Mouse (Mus musculus) left cerebral cortex, adult 11 months (tissue): ENCODE data around the gene E2f4.

Experiments used
- DNase-seq: peaks from one replicate; pipeline ENCODE4 v3.0.0; 2022; ENCODE audit warnings: low spot score

The E2f4 gene

DNA sequence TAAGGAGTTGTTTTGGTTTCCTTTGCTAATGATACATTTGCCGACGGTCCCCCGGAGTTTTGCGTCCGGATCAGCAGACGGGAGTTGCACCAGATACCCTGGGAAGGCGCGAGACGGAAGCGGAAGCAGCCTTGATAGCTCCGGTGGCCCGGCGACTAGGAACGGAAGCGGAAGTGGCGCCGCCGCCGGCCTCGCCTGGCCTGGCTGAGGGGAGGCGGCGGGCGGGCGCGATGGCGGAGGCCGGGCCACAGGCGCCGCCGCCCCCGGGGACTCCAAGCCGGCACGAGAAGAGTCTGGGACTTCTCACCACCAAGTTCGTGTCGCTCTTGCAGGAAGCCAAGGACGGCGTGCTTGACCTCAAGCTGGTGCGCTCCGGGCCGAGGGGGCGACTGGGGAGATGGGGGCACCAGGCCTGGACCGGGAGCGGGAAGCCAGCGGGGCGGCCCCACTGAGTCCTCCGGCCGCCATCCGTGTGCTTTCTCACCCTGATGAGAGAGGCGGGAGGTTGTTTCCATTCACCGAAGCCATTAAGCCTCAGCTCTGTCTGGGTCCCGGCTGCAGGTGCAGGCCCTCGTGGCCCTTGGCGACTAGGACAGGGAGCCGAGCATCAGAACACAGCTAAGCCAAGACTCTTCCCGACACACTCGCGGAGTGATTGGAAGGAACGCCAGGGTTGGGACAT is at the start of gene E2f4:
Gene E2f4 (plus strand): TSS at position 153 of the 682 bp plus-strand sequence.
- DNase-seq: peak; percentile 82

DNA sequence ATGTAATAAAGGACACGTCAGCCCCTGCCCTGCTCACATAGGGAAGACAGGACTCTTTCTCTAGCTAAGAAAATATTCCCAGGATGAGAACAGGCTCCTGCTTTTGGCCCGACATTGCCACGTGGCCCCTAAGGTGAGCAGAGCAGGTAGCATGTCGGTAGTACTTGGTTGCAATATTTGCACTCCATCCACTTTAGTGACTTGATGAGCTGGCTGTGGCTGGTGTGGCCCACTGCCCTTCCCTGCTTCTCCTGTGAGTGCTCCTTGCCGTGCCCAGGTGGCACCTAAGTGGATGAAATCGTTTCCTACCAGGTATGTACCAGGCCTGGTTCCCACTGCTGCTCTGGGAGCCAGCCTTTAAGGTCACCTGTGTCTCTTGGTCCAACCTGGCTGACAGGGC is 45.5 kb upstream of the E2f4 start:
- DNase-seq: no peak

DNA sequence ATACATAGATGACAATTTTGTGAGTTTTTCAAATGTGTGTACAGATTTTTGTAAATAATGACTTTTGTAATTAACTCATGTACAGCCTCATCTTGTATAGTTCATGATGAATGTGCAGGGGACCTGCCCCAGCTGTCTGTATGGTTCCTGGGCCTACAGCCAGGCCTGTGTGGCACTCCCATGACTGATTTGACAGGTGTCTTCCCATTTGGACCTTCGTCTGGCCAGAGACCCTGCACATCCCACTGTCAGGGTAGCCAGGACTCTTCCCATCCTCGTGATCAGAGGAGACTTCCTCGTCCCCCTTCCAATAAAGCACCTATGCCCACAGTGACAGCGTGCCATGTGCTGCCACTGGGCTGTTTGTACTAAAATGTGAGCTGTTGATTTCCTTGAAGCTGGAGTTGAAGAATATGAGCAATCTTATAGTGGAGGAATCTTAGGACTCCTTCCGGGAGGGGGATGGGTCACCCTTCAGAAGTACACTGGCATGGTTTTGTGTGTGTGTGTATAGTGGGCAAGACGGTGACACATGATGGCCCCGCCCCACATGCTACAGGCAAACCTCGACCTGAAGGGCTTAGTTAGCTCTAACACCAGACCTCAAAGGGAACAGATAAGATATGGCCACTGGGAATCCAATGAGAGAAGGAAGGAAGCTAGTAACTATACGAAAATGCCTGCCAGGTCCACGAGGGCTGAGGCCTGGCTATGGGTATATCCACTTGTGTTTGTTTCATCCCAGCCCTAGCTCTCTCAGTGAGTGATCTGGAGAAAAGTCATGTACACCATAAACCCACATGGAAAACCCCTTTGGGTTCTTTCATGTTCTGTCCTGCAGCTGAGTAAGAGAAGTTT is 44.6 kb upstream of the E2f4 start:
- DNase-seq: no peak

DNA sequence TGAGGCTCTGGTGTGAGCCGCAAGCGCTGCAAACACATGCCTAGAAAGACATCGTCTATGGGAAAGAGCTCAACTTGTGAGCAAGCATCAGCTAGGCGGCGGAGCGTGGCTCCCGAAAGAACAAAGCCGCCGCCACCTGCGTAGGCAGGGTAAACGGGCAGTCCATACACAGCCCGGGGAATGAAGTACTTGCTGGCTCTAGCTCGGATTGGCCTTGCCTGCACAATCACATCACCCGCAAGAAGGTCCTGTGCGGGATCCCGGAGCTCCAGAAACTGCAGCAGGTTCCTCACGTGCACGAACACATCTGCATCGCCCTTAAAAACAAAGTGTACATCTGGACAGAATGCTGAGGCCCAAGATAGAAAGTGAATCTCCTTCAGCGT is 43.7 kb upstream of the E2f4 start:
- no peak for DNase-seq

DNA sequence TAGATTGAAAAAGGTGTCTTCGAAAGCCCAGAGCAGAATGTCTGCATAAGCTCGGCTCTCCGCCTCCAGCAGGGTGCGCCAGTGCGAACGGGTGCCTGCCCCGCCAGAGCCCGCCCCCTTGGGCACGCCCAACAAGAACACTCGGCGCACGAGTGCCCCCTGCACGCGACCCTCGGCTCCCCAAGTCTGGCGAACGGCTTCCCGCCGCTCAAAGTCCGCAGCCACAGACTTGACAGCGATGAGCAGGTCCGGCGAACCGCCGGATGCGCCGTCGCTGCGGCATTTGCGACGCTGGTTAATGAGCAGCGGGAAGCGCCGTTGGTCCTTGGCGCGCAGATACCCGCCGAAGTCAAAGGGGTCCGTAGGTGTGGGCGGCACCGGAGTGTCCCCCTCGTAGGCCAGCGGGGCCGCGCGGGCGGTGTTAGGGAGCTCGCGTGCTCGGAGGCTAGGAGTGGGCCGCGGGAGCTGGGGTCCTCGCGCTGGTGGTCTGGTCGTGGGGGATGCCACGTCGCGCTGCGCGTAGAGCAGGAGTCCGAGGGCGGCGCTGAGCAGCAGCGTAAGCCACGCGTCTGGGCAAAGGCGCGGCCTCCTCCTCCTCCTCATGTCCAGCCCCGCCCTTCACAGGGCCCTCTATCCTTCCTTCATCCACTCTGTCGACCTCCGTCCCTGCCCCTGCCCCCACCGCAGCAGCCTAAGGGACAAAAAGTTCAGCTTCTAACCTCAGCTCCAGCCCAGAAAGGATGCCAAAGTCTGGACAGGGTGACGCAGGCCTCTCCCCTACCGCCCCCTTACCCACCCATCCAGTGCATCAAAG is 43.1 kb upstream of the E2f4 start:
- peak; percentile 87 for DNase-seq

DNA sequence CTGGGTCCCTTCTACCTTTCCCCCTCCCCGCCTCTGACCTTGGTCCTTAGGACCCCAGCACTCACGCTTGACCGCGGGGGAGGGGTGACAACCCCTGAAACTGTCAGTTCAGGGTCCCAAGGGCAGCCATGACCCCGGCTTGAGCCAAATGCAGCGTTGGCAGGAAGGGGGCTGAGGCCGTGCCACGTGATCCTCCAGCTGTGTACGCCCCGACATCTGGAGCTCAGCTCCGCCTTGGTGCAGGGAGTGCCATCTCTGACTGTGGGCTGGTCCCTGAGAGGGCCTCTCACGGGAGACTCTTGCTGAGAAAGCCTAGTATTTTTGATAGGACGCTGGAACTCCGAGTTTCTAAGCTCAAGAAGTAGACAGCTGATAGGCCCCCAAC is 42.5 kb upstream of the E2f4 start, which contains the start of gene B3gnt9:
Gene B3gnt9 (minus strand): TSS at position 188 of the 385 bp plus-strand sequence.
- DNase-seq: no peak

DNA sequence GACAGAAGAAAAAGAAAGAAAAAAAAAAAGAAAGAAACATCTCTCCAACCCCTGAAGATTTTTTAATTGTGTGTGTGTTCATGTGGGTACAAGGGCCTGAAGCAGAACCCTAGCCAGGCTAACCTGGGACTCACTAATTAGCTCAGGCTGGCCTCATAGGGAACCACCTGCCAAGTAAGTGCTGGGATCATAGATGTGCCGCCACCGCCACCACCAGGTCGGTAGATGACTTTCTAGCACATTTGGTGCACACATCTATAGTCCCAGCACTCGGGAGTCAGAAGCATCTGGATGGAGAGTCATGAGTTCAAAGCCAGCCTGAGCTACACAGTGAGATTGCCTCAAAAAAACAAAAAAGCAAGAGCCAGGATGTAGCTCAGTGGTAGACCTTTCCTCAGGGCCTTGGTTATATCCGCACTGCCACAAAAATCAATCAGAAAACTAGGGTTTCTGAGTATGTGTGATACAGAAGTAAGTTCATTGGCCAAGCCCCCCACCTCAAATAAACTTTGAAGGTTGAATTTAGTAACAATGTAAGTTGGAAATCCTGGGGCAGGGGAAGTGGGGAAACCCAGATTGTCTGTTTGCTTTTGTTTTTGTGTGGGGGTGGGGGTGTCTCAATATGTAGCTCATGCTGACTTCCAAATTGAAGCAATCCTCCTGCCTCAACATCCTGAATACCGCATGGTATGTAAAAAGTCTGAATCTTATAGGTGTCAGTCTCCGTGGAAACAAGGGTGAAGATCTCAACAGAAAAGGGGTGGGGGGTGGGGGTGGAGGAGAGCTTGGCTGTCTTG is 39.9 kb upstream of the E2f4 start:
- DNase-seq: no peak

DNA sequence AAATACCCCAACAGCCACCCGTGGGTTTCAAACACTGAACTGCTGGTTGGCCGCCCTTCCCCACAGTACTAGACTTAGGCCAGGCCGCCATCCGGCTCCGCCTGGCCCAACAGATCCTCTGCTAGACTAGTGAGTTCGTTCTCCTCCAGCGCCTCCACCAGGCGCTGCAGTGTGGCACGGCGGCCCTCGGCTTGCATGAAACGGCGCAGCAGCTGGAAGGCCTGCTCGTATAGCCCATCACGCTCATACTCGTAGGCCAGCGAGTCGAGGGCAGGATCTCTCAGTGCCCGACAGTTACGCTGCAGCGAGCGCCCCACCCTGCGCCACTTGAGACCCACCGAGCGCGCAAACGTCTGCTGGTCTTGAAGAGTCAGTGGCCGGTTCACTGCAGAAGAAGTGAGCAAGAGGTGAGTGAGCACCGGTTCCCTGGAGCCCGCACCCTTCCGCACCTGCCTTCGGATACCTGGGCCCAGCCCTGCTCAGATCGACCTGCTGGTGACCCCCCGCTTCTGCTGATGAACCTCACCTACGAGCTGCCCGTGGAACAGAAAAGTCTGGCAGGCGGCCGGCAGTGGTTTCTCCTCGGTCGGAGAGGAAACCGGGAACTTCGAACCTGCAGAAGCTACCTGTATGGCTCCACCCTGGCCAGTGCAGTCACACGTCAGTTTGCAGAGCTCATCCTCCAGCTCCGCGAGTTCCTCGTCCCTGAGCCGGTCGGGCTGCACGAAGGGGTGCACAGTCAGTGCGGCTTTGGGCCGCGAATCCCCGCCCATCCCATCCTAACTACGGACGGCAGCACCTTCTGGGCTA is 38.3 kb upstream of the E2f4 start:
- no peak for DNase-seq

DNA sequence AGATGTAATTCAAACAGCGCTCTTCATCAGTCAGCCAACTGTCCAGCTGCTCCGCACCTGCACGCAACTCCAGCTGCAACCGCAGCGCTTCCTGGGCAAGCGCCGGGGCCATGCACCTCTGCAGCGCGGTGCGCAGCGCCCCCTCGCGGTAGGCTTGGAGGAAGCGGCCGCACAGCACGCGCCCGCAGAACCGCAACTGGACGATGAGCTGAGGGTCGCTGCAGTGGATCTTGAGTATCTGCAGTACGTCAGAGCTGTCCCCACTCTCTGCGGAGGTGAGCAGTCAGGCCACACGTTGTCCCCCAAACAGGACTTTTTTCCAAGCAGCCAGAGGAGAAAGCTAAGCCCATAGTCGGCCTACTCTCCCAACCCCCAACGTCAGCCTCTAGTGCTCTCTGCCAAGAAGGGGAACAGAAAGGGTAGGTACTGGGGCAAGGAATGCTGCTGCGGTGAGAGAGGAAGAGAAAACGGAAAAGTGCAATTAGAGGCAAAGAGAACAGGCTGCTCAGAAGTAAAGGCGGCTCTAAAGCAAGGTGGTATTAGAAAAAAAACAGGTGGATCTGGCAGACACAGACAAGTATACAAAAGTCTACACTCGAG is 37.6 kb upstream of the E2f4 start:
- no peak for DNase-seq

DNA sequence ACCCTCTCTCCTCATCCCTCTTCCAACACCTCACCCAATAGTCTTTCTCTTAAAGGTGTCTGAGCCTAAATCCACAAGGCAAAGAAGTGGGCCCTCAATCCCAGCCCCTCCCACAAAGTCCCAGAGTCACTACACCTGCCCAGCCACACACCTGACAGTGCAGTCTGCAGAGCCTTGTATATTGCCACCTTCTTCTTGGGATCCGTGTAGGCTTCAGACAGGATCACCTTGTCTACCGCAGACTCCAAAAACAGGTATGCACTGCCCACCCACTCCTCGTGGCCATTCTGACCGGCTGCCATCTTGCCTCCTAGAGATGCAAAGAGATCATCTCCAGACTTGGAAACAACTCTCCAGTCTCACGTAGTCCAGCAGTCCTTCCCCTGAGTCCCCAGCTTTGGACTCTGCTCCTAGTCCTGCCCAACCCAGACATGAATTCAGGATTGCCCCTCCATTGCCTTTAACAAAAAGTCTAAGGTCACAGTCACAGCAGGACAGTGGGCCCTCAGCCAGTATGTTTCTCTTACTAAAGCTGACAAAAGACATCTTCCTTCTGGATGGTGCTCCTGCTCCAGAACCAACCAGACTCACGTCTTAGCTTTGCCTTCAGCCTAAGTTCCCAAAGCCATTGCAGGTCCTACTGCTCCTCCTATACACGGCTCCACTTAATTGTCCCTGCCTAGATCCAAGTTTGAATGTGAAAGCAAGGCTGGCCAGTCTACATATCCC is 36.9 kb upstream of the E2f4 start:
- no peak for DNase-seq

DNA sequence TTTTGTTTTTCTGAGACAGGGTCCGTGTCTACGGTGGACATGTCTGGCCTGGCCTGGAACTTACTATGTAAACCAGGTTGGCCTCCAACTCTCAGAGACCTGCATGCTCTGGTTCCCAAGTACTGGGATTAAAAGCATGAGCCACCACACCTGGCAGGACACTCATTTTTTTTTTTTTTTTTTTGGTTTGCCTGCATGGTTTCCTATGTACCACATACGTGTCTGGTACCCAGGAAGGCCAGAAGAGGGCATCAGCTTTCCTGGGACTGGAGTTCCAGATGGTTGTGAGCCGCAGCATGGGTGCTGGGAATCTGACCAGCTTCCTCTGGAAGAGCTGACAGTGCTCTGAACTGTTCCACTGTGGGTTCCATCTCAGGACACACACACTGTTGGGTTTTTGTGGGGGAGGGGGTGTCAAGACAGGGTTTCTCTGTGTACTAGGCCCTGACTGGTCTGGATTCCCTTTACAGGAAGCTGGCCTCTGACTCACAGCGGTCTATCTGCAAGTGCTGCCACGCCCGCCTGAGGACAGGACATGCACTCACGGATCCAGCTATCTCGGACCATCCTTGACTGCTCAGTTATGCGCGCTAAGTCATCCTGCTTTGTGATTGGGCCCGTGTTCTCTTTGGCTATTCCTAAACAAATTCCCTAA is 36.0 kb upstream of the E2f4 start:
- no peak for DNase-seq

DNA sequence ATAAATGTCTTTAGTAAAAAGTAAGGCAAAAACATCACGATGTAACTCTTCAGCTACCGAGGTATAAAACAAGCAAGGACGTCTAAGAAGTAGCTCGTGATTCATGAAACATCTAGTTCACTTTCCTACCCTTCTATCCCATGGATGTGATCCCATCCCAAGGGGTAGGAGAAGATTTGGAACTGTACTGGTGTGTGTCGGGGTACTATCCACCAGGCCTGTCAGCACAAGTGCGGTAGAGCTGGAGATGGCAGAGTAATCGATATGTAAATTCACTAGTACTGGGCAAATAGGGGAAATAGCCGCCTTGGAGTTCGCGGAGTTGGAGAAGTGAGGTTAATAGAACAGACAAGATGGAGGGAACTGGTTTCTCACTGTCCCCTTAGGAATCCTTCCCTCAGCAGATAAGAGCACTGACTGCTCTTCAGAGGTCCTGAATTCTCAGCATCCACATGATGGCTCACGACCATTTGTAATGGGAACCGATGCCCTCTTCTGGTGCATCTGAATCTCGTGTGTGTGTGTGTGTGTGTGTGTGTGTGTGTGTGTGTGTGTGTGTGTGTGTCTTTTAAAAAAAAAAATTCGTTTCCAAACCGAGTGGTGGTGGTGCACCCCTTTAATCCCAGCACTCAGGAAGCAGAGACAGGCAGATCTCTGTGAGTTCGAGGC is 34.1 kb upstream of the E2f4 start:
- DNase-seq: no peak

DNA sequence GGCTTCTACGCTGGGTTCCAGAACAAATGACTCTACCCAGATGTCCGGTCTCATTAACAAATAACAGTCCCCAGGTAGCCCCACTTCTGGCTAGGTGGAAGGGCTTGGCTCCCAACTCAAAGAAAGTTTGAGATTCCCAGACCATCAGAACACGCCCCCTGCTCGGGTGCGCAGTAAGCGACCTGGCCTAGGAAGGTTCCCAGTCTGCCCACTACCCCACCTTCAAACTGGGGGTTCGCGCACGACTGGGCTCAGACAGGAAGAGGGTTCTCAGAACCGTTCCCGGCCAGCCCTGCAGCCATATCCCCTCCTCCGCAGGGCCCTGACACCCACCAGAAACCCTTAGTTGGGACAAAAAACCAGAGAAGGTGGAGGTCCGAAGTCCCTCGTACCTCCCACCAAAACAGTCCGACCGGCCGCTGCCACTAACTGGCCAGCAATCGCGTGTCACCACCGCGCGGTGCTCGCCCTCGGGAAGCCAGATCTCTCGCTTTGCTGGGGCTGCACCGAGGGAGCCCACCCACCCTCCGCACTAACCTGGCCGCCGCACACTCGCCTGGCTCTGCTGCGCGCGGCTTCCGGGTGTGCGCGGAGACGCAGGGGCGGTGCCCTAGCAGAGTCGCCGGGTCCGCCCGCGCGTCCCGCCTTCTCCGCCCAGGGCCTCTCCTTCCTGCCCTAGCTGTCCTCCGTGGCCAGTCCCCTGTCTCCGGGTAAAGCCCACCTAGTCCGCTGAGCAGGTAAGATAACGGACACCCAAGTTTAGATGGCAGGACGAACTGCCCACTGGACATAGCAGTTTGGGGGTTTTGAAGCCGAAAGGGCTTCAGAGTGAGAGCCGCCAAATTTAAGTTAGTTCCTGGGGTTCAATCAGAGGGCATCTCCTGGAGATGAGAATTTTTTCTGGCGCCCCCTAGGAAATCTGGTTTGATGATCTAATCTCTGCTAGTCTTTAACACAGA is 33.2 kb upstream of the E2f4 start, which contains the start of the genes Tradd and Fbxl8:
Gene Tradd (minus strand): TSS at position 586 of the 959 bp plus-strand sequence.
Gene Fbxl8 (plus strand): TSS at position 625 of the 959 bp plus-strand sequence.
- DNase-seq: no peak

DNA sequence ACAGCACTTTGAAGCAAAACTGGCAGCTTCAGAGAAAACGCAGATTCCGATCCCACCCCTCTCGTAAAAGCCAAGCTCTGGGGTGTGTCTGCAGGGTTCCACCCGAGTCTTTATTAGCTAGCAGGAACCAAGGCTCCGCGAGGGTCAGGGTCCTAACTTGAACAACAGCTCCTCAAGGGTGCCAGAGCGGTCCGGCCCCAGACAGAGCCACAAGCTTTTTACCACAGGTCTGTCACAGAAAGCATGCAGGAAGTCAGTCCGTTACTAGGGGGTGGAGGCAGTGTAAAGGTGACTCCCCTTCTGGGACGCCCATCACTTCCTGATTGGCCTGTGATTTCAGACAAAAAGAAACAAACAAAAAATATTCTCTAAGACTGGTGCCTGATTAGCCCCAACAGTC is 32.3 kb upstream of the E2f4 start:
- DNase-seq: no peak

DNA sequence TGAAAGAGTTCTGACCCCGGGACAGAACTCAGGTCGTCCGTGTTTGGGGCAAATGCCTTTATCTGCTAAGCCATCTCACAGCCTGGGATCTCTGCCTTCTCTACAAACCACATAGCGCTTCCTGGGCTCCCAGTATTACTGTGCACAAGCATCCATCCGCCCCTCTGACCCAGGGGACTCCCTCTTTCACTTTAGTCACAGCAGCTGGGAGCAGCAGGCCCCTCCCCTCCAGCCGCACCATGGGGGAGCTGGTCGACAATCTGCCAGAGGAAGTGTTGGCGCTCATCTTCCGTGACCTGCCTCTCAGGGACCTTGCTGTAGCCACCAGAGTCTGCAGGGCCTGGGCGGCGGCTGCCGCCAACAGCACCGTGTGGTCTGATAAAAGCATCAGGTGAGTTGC is 30.7 kb upstream of the E2f4 start:
- DNase-seq: no peak

DNA sequence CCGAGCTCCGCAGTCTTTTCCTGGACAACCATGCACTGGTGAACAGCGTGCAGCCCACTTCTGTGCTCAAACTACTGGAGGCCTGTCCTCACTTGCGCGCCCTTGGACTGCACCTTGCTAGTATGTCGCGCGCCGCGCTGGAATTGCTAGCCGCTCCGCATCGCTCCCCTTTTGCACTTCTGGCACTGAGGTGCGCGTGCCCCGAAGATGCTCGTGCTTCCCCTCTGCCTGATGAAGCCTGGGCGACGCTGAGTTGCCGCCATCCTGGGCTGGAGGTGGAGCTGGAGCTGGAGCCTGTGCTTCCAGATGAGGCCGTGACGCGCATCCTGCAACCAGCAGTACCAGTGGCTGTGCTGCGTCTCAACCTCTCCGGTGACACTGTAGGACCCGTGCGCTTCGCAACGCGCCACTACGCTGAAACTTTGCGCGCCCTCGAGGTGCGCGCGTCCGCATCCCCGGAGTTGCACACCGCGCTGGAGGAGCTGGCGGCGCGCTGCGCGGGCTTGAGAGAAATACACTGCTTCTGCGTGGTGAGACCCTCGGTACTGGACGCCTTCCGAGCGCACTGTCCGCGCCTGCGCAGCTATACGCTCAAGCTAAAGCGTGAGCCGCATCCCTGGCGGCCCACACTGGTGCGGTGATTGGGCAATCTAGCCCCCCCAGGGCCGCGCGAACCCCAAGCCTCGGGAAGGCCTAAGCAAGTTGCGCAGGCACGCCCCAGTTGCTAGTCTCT is 29.0 kb upstream of the E2f4 start:
- DNase-seq: peak; percentile 82

DNA sequence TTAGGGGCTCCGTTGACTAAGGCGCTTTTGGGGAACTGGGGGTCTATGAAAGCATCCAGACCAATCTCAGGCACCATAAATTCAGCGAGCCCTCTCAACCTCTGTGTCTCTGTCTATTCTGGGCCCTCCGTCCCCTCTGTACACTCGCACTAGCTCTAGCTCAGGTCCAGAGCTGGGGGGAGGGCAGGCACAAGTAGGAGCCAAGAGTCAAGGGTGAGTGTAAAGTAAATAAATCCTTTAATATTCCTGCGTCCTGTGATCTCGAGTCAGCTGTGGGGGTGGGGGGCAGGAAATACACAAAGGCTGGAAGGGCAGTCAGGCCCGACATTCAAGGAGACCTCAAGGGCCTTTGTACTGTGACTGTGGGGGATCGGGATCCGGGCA is 28.4 kb upstream of the E2f4 start:
- DNase-seq: no peak
